In genomic region chrX:98701635-98702034, GRCm38 (mm10) we compare ENCODE assay signal across 8 mouse cellular contexts.
A peak's percentile ranks its signal among the peaks of the same experiment; 100 is the strongest.
DNase-seq lines count a peak whose midpoint lies in the region; ATAC-seq and TF ChIP-seq lines count a peak whose summit lies in the region.

No protein-coding gene starts in this region.

- no peak overlapping the region for H3K27ac ChIP-seq in ES-Bruce4 (ENCODE audit: insufficient read depth, low read length)
- H3K27ac ChIP-seq in lung, embryonic 14.5 days (ENCODE audit: low read depth), result no peak overlapping the region

- peak; percentile 48 to 67 for DNase-seq in cerebellum, postnatal 25 days
- DNase-seq in gastrocnemius, adult 18-20 months (ENCODE audit: low spot score), result peak; percentile 36
- peak; percentile 55 for DNase-seq in layer of hippocampus, adult 11-12 months (ENCODE audit: low spot score)
- peak; percentile 81 for DNase-seq in lung, embryonic 14.5 days
- DNase-seq in retina, postnatal 1 day, result peak; percentile 69
- DNase-seq in urinary bladder, postnatal 36 days (ENCODE audit: low spot score in 2 of 2), result peak; percentile 11 to 30

- H3K36me3 ChIP-seq in ES-Bruce4 (ENCODE audit: control insufficient read depth, insufficient read depth, low read length, poor library complexity, severe bottlenecking), result no peaks in the 10 kb centered on the region
- no peaks in the 10 kb centered on the region for H3K36me3 ChIP-seq in lung, embryonic 14.5 days (ENCODE audit: insufficient read depth)

- H3K27me3 ChIP-seq in ES-Bruce4 (ENCODE audit: control insufficient read depth, insufficient read depth, low read length, poor library complexity, severe bottlenecking), result no peaks in the 10 kb centered on the region
- H3K27me3 ChIP-seq in lung, embryonic 14.5 days (ENCODE audit: insufficient read depth, low read length), result no peaks in the 10 kb centered on the region

- no peak overlapping the region for H3K4me2 ChIP-seq in lung, embryonic 14.5 days

- 18% methylated on average over 4 of the region's 4 CpGs for WGBS in lung, embryonic 14.5 days

- no peak for TF ChIP-seq POLR2A in ES-Bruce4 (IDR thresholded peaks at IDR 0.05; ENCODE audit: insufficient read depth, low read length)

- peak; percentile 51 for TF ChIP-seq CTCF in ES-Bruce4 (IDR thresholded peaks at IDR 0.05; ENCODE audit: low read depth, low read length)
- peak; percentile 80 for TF ChIP-seq CTCF in lung, embryonic 14.5 days (IDR thresholded peaks at IDR 0.05; ENCODE audit: low read depth)

- H3K9ac ChIP-seq in ES-Bruce4 (ENCODE audit: low read depth, poor library complexity, severe bottlenecking), result no peak overlapping the region
- H3K9ac ChIP-seq in lung, embryonic 14.5 days, result no peak overlapping the region

- peak; percentile 40 for ATAC-seq in activated CD4-positive, CD25-positive, alpha-beta regulatory T cell, adult 4 months
- no peak for ATAC-seq in lung, embryonic 14.5 days (ENCODE audit: insufficient read depth)

- H3K9me3 ChIP-seq in ES-Bruce4 (replicated peaks; ENCODE audit: control insufficient read depth, insufficient read depth, low read length, poor library complexity, severe bottlenecking), result no peaks in the 10 kb centered on the region
- H3K9me3 ChIP-seq in lung, embryonic 14.5 days (ENCODE audit: low read depth, low read length), result no peaks in the 10 kb centered on the region

- H3K4me3 ChIP-seq in ES-Bruce4 (ENCODE audit: low read depth, low read length), result no peak overlapping the region
- H3K4me3 ChIP-seq in lung, embryonic 14.5 days (ENCODE audit: low read depth, low read length), result no peak overlapping the region

- TF ChIP-seq EP300 in ES-Bruce4 (IDR thresholded peaks at IDR 0.05; ENCODE audit: insufficient read depth, low read depth, low read length), result no peak

- H3K4me1 ChIP-seq in ES-Bruce4 (ENCODE audit: control insufficient read depth, insufficient read depth, low read length), result no peaks in the 10 kb centered on the region
- H3K4me1 ChIP-seq in lung, embryonic 14.5 days (ENCODE audit: insufficient read depth), result no peaks in the 10 kb centered on the region

Comparison
In these comparisons a context has a peak if more than half of its experiments do, and no peak if none do; other contexts are left out.
1. DNase-seq: peak in every context shown above with its lines; median percentile 81 in lung, embryonic 14.5 days; 69 in retina, postnatal 1 day; 58 in cerebellum, postnatal 25 days; 55 in layer of hippocampus, adult 11-12 months; 36 in gastrocnemius, adult 18-20 months; 20 in urinary bladder, postnatal 36 days.